Mouse (Mus musculus) heart, postnatal 4 days (tissue): ENCODE results near the gene Hscb. TPM values are rescaled to one million over a fixed set of nuclear protein-coding genes. Genes with fewer than 3 reads are reported as not detected.

Experiments
- DNase-seq: peaks from one replicate; pipeline ENCODE4 v3.0.0; 2021
- total RNA-seq, 2 experiments: library from RNA; stranded (reverse); gene quantifications; 2 replicates each; pipeline ENCODE4 v1.2.3; 2021

Gene Hscb
- total RNA-seq, 2 experiments from 2014 or later, result 12.4 to 13.1 TPM

- peak; percentile 40 for DNase-seq
These were observed 58.6 kb downstream of the Hscb start for GRCm38 (mm10) chr5:110780761-110781528.

DNA sequence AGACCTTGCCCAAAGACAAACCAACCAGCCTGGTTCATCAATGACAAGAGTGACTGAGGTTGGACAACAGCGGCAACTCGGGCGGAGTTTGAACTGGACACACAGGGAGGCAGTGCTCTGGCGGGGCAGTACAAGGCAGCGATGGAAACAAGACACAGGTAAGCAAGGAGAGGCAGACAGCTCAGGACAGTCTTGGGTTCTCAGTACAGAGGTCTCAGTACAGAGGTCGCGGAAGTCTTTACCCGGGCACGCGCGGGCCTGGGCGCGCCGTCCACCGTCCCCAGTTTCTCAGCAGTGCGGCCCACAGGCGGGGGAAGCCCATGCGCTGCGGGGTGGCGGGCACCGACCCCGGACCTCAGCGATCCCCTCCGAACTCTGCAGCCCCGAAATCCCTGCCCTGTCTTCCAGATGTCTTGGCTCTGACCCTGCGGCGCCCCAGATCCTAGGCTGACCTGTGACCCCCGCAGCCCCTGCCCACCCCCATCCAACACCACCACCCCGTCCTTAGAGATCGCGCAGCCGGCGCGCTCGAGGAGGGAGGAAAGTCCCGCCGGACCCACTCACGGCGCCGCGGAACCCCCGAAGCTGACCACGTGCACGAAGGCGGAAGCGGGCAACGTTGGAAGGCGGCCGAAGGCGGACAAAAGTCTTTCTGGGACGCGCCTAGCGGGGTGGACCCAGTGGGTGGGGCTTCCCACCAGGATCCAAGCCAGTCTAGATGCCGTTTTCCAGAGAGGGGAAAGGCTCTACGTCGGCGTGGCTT, 59.4 kb downstream of the Hscb start, which contains the start of gene Pus1:
Gene Pus1, minus strand, starts transcription at position 662 of the 763 bp plus-strand sequence.
- peak; percentile 97 for DNase-seq

DNA sequence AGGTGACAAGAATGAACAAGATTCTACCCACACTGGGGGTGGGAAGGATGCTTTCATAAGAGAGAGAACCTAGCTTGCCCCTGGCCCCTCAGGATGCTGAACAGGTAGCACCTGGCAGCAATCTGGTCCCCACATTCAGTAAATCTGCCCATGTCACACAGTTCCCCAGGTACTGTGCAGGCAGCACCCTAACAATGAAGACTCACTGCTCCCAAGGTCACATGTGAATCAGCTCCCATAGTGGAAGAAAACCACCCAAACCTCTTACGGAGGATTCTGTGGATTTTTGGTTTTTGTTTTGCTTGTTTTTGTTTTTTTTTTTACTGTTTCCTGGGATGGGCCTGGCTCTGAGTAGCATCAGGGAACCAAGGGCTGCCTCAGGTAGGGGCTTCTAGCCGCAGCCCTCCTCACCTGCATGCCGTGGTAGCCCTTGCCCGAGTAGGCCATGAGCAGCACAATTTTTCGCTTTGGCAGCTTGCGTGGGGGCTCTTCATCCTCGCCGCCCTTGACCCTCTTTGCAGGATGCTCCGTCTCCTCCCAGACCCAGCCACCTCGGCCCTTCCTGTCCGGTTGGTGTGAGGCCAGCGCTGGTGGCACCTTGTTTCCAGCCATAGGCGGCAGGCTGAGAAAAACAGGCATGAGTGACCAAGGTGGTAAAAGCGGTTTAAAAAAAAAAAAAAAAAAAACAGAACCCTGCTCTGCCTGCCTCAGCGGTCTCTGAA, 60.1 kb downstream of the Hscb start:
- DNase-seq, result no peak

Other genes starting within 250 kb of the Hscb start
- 10 to 100 TPM; 19.3 to 21.0 TPM for gene Noc4l, start 186.4 kb downstream of the Hscb start, total RNA-seq
- 10 to 100 TPM; 11.3 to 13.4 TPM for gene Ddx51, start 186.3 kb downstream of the Hscb start, total RNA-seq
- gene Ep400, start 69.1 kb downstream of the Hscb start, total RNA-seq, result 10 to 100 TPM; 64.1 to 67.5 TPM
- gene Pus1, start 59.1 kb downstream of the Hscb start, total RNA-seq, result 10 to 100 TPM; 23.4 to 25.6 TPM
- 10 to 100 TPM; 49.8 to 51.1 TPM for gene Ulk1, start 29.7 kb downstream of the Hscb start, total RNA-seq
- 1 to 10 TPM; 5.9 to 6.4 TPM for gene Chek2, start 202 bp upstream of the Hscb start, total RNA-seq
- gene Ttc28, start 40.0 kb upstream of the Hscb start, total RNA-seq, result 10 to 100 TPM; 29.3 to 29.9 TPM